Mouse (Mus musculus): ENCODE data around the gene Lct. TPM values are rescaled to one million over a fixed set of nuclear protein-coding genes. Genes with fewer than 3 reads are reported as not detected.
"Not testable (repeated sequence)": the region's sequence is repeated elsewhere in the genome, so short reads cannot be mapped to it uniquely, and the experiment has no call there.

Gene Lct
- polyA plus RNA-seq, 1 experiment: 0.06 TPM

DNA sequence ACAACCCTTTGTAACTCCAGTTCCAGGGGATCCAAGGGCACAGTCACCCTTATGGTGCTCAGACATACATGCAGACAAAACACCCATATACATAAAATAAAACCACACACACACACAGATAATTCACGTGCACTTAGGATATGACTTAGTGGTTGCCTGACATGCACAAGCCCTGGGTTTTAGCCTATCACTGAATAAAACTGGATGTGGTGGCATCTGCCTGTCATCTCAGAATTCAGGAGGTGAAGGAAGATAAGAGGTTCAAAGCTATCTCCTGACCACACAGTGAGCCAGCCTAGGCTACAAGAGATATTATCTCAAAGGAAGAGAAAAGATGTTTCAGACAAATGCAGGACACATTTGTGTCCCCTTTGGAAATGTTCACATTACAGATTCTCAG, 953 bp downstream of the Lct start:
- Histone ChIP-seq H3K36me3 (ENCODE audit: control insufficient read depth, insufficient read depth, low read length) (peaks cover 10% of the 10 kb centered on the region), H3K27me3 (ENCODE audit: control insufficient read depth, insufficient read depth, low read length) (no peaks in the 10 kb centered on the region), H3K4me3 (ENCODE audit: extremely low read depth, insufficient read depth, insufficient read length) (no peak overlapping the region), H3K4me1 (ENCODE audit: control insufficient read depth, insufficient read depth, insufficient read length) (no peaks in the 10 kb centered on the region), H3K27ac (ENCODE audit: insufficient read depth, low read length) (no peak overlapping the region)
- no peak for DNase-seq (ENCODE audit: low read depth in 1 of 2, low spot score in 2 of 2)
- WGBS: 50% methylated on average over 1 of the region's 1 CpGs
- TF ChIP-seq CTCF (IDR thresholded peaks at IDR 0.05; ENCODE audit: extremely low read depth, insufficient read depth, insufficient read length, insufficient replicate concordance) (no peak), POLR2A (IDR thresholded peaks at IDR 0.05; ENCODE audit: low read depth, low read length) (no peak)

DNA sequence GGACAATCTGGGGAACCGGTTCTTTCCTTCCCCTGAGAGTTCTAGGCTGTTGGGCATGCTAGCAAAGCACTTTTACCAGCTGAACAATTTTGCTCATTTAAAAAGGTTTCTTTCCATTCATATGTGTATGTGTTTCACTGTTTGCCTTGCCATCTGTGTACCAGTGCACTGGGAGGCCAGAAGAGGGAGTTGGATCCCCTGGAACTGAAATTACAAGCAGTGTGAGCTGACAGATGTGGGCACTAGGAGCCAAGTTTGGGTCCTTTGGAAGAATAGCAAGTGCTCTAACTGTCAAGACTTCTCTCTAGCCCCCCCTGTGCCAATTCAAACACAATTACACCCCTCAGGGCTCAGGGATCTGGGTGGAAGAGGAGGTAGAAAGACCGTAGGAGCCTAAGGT, 3.3 kb downstream of the Lct start:
- Histone ChIP-seq H3K27me3 (ENCODE audit: control insufficient read depth, insufficient read depth, low read length) (no peaks in the 10 kb centered on the region), H3K36me3 (ENCODE audit: control insufficient read depth, insufficient read depth, low read length) (peaks cover 2% of the 10 kb centered on the region; the same call in 1 of the 2 replicates), H3K4me1 (ENCODE audit: control insufficient read depth, insufficient read depth, insufficient read length) (no peaks in the 10 kb centered on the region), H3K27ac (ENCODE audit: insufficient read depth, low read length) (no peak overlapping the region), H3K4me3 (ENCODE audit: extremely low read depth, insufficient read depth, insufficient read length) (no peak overlapping the region)
- TF ChIP-seq POLR2A (IDR thresholded peaks at IDR 0.05; ENCODE audit: low read depth, low read length) (no peak), CTCF (IDR thresholded peaks at IDR 0.05; ENCODE audit: extremely low read depth, insufficient read depth, insufficient read length, insufficient replicate concordance) (no peak)
- DNase-seq (ENCODE audit: low read depth in 1 of 2, low spot score in 2 of 2): no peak
- WGBS: 89% methylated on average over 2 of the region's 2 CpGs

DNA sequence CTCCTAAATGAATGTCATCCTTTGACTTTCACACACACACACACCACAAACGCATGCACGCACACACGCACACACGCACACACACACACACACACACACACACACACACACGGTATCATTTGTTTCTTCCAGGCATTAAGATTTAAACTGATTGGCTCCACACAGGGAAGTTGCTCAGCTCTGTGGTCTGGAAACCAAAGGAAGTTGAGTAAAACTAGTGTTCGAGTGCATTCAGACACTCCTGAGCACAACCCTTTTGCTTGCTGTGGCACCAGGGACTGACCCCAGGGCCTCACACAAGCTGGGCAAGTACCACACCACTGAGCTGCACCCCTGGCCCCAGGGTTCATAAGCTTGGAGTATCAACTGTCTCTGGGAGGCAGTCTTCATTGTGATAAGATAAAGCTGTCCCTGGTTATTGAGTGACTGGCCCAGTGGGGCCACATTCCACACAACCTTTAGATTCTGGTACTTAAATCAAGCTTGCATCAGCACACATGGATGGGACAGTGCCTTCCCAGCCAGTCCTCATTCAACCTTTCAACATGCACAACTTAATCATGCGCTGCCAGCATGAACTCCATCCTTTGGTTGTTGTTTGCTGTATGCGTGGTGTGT, 5.0 kb downstream of the Lct start:
- Histone ChIP-seq H3K36me3 (ENCODE audit: control insufficient read depth, insufficient read depth, low read length) (no peaks in the 10 kb centered on the region), H3K4me1 (ENCODE audit: control insufficient read depth, insufficient read depth, insufficient read length) (no peaks in the 10 kb centered on the region), H3K27me3 (ENCODE audit: control insufficient read depth, insufficient read depth, low read length) (no peaks in the 10 kb centered on the region), H3K27ac (ENCODE audit: insufficient read depth, low read length) (no peak overlapping the region), H3K4me3 (ENCODE audit: extremely low read depth, insufficient read depth, insufficient read length) (no peak overlapping the region)
- no peak for DNase-seq (ENCODE audit: low read depth in 1 of 2, low spot score in 2 of 2)
- no peak for TF ChIP-seq CTCF (IDR thresholded peaks at IDR 0.05; ENCODE audit: extremely low read depth, insufficient read depth, insufficient read length, insufficient replicate concordance)
- no peak for TF ChIP-seq POLR2A (IDR thresholded peaks at IDR 0.05; ENCODE audit: low read depth, low read length)
- WGBS: 65% methylated on average over 8 of the region's 8 CpGs

DNA sequence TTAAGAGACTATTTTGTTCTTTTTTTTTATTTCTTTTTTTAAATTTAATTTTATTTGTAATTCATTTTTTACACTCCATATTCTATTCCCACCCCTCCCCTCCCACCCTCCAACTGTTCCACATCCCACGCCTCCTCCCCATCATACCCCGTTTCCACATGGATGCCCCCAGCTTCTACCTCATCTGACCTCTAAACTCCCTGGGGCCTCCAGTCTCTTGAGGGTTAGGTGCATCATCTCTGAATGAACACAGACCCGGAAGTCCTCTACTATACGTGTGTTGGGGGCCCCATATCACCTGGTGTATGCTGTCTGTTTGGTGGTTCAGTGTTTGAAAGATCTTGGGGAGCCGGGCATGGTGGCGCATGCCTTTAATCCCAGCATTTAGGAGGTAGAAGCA, 8.9 kb downstream of the Lct start:
- not testable (repeated sequence) for H3K4me3 ChIP-seq (ENCODE audit: extremely low read depth, insufficient read depth, insufficient read length); H3K4me1 ChIP-seq (ENCODE audit: control insufficient read depth, insufficient read depth, insufficient read length); H3K27me3 ChIP-seq (ENCODE audit: control insufficient read depth, insufficient read depth, low read length); DNase-seq (ENCODE audit: low read depth in 1 of 2, low spot score in 2 of 2); H3K36me3 ChIP-seq (ENCODE audit: control insufficient read depth, insufficient read depth, low read length); H3K27ac ChIP-seq (ENCODE audit: insufficient read depth, low read length)
- WGBS: 47% methylated on average over 6 of the region's 6 CpGs

DNA sequence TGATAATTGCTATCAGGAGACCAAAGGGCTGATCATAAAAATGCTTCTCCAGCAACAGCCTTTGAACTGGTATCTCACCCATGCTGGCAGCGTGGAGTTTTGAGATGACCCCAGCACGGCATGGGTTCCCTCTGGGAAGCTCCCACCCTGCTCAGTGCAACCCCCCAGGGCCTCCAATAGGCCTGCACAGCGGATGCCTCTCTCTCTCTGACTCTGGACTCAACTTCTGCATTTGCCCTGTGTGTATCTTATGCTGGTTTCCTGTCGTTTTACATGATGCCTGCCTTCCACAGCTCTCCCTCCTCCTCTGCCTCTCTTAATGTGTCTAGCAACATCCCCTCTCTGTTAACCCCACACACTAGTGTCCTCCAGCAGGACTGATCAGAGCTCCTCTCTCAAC, 13.5 kb downstream of the Lct start:
- DNase-seq (ENCODE audit: low read depth in 1 of 2, low spot score in 2 of 2): no peak
- Histone ChIP-seq H3K4me1 (ENCODE audit: control insufficient read depth, insufficient read depth, insufficient read length) (no peaks in the 10 kb centered on the region), H3K27ac (ENCODE audit: insufficient read depth, low read length) (no peak overlapping the region), H3K27me3 (ENCODE audit: control insufficient read depth, insufficient read depth, low read length) (no peaks in the 10 kb centered on the region), H3K4me3 (ENCODE audit: extremely low read depth, insufficient read depth, insufficient read length) (no peak overlapping the region), H3K36me3 (ENCODE audit: control insufficient read depth, insufficient read depth, low read length) (no peaks in the 10 kb centered on the region)
- 14% methylated on average over 4 of the region's 4 CpGs for WGBS
- TF ChIP-seq POLR2A (IDR thresholded peaks at IDR 0.05; ENCODE audit: low read depth, low read length): no peak
- TF ChIP-seq CTCF (IDR thresholded peaks at IDR 0.05; ENCODE audit: extremely low read depth, insufficient read depth, insufficient read length, insufficient replicate concordance): no peak

DNA sequence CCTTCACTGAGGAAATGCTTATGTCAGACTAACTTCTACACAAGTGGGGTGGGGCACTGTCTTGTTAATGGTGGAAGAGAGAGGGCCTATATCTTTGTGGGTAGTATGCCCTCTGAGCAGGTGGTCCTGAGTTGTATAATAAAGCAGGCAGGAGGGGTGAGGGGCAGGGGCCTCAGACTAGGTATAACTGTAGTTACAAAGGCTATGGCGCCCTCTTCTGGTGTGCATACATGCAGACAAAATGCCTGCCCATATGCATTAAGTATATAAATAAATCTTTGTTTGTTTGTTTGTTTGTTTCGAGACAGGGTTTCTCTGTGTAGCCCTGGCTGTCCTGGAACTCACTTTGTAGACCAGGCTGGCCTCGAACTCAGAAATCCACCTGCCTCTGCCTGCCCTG, 19.1 kb downstream of the Lct start:
- no peak overlapping the region for H3K27ac ChIP-seq (ENCODE audit: insufficient read depth, low read length)
- H3K4me3 ChIP-seq (ENCODE audit: extremely low read depth, insufficient read depth, insufficient read length): no peak overlapping the region
- TF ChIP-seq CTCF (IDR thresholded peaks at IDR 0.05; ENCODE audit: extremely low read depth, insufficient read depth, insufficient read length, insufficient replicate concordance) (no peak), POLR2A (IDR thresholded peaks at IDR 0.05; ENCODE audit: low read depth, low read length) (no peak)
- H3K36me3 ChIP-seq (ENCODE audit: control insufficient read depth, insufficient read depth, low read length): no peaks in the 10 kb centered on the region
- no peaks in the 10 kb centered on the region for H3K27me3 ChIP-seq (ENCODE audit: control insufficient read depth, insufficient read depth, low read length)
- no peak for DNase-seq (ENCODE audit: low read depth in 1 of 2, low spot score in 2 of 2)
- WGBS: 84% methylated on average over 3 of the region's 3 CpGs
- no peaks in the 10 kb centered on the region for H3K4me1 ChIP-seq (ENCODE audit: control insufficient read depth, insufficient read depth, insufficient read length)

DNA sequence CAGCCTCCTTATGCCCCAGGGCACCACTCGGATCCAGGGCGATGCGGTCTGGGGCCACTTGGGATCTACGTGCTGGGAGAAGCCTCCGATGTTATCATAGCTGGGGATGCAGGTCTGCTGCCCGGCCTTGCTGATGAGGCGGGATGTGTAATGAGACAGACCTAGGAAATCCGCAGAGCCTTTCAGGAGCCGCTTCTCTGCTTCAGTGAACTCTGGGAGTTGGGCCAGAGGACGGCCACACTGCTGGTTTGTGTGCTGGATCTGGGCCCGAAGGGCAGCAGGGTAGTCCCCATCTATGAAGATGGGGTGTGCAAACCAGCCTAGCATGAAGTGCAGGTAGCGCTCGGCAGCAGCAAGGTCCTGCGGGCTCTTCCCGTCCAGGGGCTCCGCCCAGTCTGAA, 24.2 kb downstream of the Lct start:
- Histone ChIP-seq H3K4me3 (ENCODE audit: extremely low read depth, insufficient read depth, insufficient read length) (no peak overlapping the region), H3K4me1 (ENCODE audit: control insufficient read depth, insufficient read depth, insufficient read length) (no peaks in the 10 kb centered on the region), H3K36me3 (ENCODE audit: control insufficient read depth, insufficient read depth, low read length) (no peaks in the 10 kb centered on the region), H3K27ac (ENCODE audit: insufficient read depth, low read length) (no peak overlapping the region), H3K27me3 (ENCODE audit: control insufficient read depth, insufficient read depth, low read length) (no peaks in the 10 kb centered on the region)
- 95% methylated on average over 16 of the region's 16 CpGs for WGBS
- DNase-seq (ENCODE audit: low read depth in 1 of 2, low spot score in 2 of 2): no peak
- TF ChIP-seq CTCF (IDR thresholded peaks at IDR 0.05; ENCODE audit: extremely low read depth, insufficient read depth, insufficient read length, insufficient replicate concordance) (no peak), POLR2A (IDR thresholded peaks at IDR 0.05; ENCODE audit: low read depth, low read length) (no peak)
